Mouse (Mus musculus) embryo, embryonic 10 days (tissue): ENCODE results near the gene Edn3.

ENCODE experiments used
- DNase-seq: peaks from one replicate; pipeline ENCODE4 v3.0.0-alpha.2; 2015; ENCODE audit warnings: low spot score

Edn3 gene

GRCm38 (mm10) chr2:174796998-174797397, 36.6 kb downstream of the Edn3 start:
- DNase-seq = peak; percentile 20

DNA sequence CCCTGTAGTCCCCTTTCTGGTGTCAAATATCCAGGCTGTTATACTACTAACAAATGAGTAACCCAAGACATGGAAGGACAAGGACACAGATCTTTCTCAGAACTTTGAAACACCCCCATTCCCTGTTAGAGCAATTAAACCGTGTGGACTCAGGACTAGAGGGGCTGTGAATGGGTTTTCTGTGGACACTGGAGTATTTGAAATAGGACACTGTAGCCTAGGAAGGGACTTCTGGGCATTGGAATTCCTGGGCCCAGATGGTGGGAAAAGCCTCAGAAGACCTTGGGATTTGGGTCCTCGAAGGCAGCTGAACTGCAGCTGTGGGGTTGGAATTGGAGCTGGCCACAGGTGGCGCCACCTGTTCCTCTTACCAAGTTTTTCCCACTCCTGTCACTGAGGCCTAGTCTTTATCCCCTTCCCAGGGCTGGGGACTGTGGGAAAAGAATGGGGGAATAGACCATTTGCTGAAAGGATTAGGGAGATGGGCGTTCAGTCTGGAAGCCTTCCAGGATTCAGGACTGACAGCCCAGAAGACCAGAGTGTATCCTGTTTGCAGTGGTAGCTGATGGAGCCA, 37.2 kb downstream of the Edn3 start:
- DNase-seq = no peak

DNA sequence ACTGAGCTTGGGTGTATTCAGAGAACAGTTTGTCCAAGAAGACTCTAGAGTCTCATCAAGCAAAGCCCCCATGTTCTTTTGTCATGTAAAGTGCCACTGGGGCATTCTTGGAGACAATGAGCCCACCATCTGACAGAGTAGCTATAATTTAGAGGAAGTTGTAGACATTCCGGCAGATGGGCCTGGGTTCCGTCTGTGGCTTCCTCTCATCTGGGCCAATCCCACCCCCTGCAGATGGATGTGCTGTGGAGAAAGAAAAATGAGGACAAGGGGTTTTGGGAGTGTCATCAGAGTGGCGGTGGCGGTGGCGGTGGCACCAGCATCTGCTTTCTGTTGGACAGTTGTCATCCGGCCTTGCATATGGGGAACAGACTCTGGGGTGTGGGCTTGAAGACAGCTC, 42.0 kb downstream of the Edn3 start:
- DNase-seq = no peak

DNA sequence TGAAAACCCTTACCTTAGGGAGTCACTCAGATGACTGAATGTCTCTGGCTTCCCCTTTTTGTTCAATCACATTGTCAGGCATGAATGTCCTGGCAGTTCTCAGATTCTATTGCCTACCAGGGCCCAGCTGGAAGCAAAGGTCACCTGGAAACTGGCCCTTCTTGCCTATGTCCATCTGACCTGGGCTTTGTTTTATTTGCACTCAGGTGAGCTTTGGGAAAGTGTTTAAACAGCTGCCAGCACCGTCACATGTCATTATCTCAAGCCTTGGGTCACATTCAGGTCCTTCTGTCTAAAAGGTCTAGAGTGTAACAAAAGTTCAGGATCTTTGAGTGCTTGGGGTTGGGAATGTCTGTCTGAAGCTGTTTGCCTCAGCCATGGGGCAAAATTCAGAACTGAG, 43.2 kb downstream of the Edn3 start:
- no peak for DNase-seq

DNA sequence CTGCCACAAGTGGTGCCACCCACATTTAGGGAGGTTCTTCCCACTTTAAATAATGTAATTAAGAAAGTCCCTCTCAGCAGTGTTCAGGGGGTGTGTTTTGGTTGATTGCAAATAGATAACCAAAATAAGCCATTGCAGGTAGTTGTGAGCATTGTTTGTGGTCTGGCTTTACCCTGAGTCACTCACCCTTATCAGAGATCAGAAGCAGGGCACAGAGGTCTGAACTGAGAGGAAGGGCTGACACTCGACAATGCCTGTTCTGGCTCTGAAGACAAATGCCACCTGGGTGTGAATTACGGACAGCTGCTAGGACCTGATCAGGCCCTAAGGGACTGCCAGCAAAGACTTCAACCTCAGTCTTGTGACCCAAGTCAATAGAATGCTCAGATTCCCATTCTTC, 47.5 kb downstream of the Edn3 start:
- no peak for DNase-seq

DNA sequence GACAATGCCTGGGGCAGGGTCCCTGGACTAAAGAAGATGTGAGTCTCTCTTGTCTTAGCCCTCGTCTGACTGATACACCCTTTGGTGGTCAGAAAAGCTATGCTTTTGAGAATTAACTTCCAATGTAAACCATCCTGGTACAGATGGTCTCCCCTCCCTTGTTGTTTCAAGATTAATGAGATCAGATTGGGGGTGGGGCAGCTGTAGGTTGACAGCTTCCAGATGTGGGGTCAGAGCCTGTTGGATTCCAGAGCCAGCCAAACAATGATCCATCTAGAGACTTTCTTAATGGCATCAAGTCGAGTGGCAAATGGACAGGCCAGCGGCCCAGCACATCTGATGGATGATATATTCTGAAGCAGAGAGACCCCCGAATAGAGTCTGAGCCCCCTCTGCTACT, 48.9 kb downstream of the Edn3 start:
- peak; percentile 61 for DNase-seq

- no peak for DNase-seq
These were observed 52.9 kb downstream of the Edn3 start for GRCm38 (mm10) chr2:174813306-174813705.

- no peak for DNase-seq
These were observed 55.7 kb downstream of the Edn3 start for GRCm38 (mm10) chr2:174816163-174816562.

- no peak for DNase-seq
These were observed 59.9 kb downstream of the Edn3 start for GRCm38 (mm10) chr2:174820286-174820685.

GRCm38 (mm10) chr2:174827829-174828228, 67.4 kb downstream of the Edn3 start:
- no peak for DNase-seq

GRCm38 (mm10) chr2:174833608-174834007, 73.2 kb downstream of the Edn3 start:
- DNase-seq = peak; percentile 18
